Mouse (Mus musculus) forebrain, embryonic 11.5 days (tissue): Measurements from ENCODE around the gene Ubl3. TPM values are rescaled to one million over a fixed set of nuclear protein-coding genes. Genes with fewer than 3 reads are reported as not detected.

ENCODE experiments used
- ATAC-seq: fragments of 200-750 bp; cut with Nextera tagmentation; replicated peaks from 2 replicates; pipeline ENCODE4 v1.8.0; 2017; ENCODE audit warnings: moderate TSS enrichment; ENCODE audit not compliant: low FRiP score
- DNase-seq: peaks from one replicate; pipeline ENCODE4 v3.0.0-alpha.2; 2017; ENCODE audit warnings: low spot score
- H3K27ac ChIP-seq: fragments of 300-500 bp; sonication (generic); 2 replicates; pipeline ENCODE4 v1.5.1; 2014; ENCODE audit warnings: low read depth, low read length
- H3K27me3 ChIP-seq: fragments of 300-500 bp; sonication (generic); 2 replicates; pipeline ENCODE4 v1.6.1; 2014; ENCODE audit warnings: mild to moderate bottlenecking, low read length, mixed read lengths; ENCODE audit not compliant: control insufficient read depth, insufficient read depth
- H3K36me3 ChIP-seq: fragments of 300-500 bp; sonication (generic); 2 replicates; pipeline ENCODE4 v1.6.1; 2014; ENCODE audit warnings: mild to moderate bottlenecking, low read length, moderate library complexity, mixed read lengths; ENCODE audit not compliant: control insufficient read depth, insufficient read depth
- H3K4me1 ChIP-seq: fragments of 300-500 bp; sonication (generic); replicated peaks from 2 replicates; pipeline ENCODE4 v1.6.1; 2014; ENCODE audit warnings: low read length, mixed read lengths; ENCODE audit not compliant: control insufficient read depth, insufficient read depth
- H3K4me2 ChIP-seq: fragments of 300-500 bp; sonication (generic); 2 replicates; pipeline ENCODE4 v1.6.1; 2014; ENCODE audit warnings: low read depth, mild to moderate bottlenecking, low read length, moderate library complexity, mixed read lengths; ENCODE audit not compliant: severe bottlenecking
- H3K4me3 ChIP-seq: fragments of 300-500 bp; sonication (generic); 2 replicates; pipeline ENCODE4 v1.5.1; 2014; ENCODE audit warnings: low read depth, low read length
- H3K9ac ChIP-seq: fragments of 300-500 bp; sonication (generic); 2 replicates; pipeline ENCODE4 v1.6.1; 2014; ENCODE audit warnings: low read length
- H3K9me3 ChIP-seq: fragments of 300-500 bp; sonication (generic); 2 replicates; pipeline ENCODE4 v1.6.1; 2016; ENCODE audit warnings: low read length, mixed read lengths; ENCODE audit not compliant: control insufficient read depth
- WGBS: fragments of 180-500 bp; shearing (Covaris S2); extraction: QIAGEN DNeasy Blood & Tissue Kit; methylation state at CpG from one replicate; pipeline ENCODE4 v1.1.7; 2014; 5-methylcytosine and 5-hydroxymethylcytosine counted together
- polyA plus RNA-seq: library from polyadenylated mRNA; unstranded; fragments of >200 nt; fragmentation: Nextera tagmentation; extraction: Ambion mirVana; gene quantifications from 2 replicates; pipeline ENCODE4 v1.2.1, GENCODE M21; 2014

The Ubl3 gene
- 83.7 and 84.2 TPM in 2 replicates for polyA plus RNA-seq

GRCm38 (mm10) chr5:148552187-148553071 is at the start of gene Ubl3:
Gene Ubl3, minus strand, starts transcription at chr5:148552789.
- peak within 1 kb of the TSS; percentile 66 for H3K4me2 ChIP-seq
- peak; percentile 95 for ATAC-seq
- H3K27me3 ChIP-seq, result no peaks in the 10 kb centered on the region
- peak; percentile 99 for DNase-seq
- H3K27ac ChIP-seq, result peak within 1 kb of the TSS; percentile 97
- H3K4me3 ChIP-seq, result peak within 1 kb of the TSS; percentile 70
- peak within 1 kb of the TSS; percentile 85 for H3K9ac ChIP-seq
- WGBS, result under 1% methylated on average over 88 of the region's 95 CpGs
- H3K4me1 ChIP-seq, result peaks cover 11% of the 10 kb centered on the region; the same call in 1 of the 2 replicates
- no peaks in the 10 kb centered on the region for H3K9me3 ChIP-seq
- H3K36me3 ChIP-seq, result no peaks in the 10 kb centered on the region

- no peaks in the 10 kb centered on the region for H3K36me3 ChIP-seq
- H3K4me2 ChIP-seq, result no peak overlapping the region
- H3K9ac ChIP-seq, result no peak overlapping the region
- DNase-seq, result no peak
- ATAC-seq, result no peak
- no peaks in the 10 kb centered on the region for H3K27me3 ChIP-seq
- 67% methylated on average over 9 of the region's 9 CpGs for WGBS
- H3K4me1 ChIP-seq, result peaks cover 4% of the 10 kb centered on the region; the same call in 1 of the 2 replicates
- H3K4me3 ChIP-seq, result no peak overlapping the region
- no peaks in the 10 kb centered on the region for H3K9me3 ChIP-seq
- no peak overlapping the region for H3K27ac ChIP-seq
Measured at GRCm38 (mm10) chr5:148598376-148598775, 45.8 kb upstream of the Ubl3 start.

- DNase-seq, result no peak
- WGBS, result 94% methylated on average over 15 of the region's 15 CpGs
- Histone ChIP-seq H3K4me2 (no peak overlapping the region), H3K4me3 (no peak overlapping the region), H3K9me3 (no peaks in the 10 kb centered on the region), H3K4me1 (peaks cover 6% of the 10 kb centered on the region; the same call in 1 of the 2 replicates), H3K9ac (no peak overlapping the region), H3K27me3 (no peaks in the 10 kb centered on the region), H3K27ac (no peak overlapping the region), H3K36me3 (no peaks in the 10 kb centered on the region)
- ATAC-seq, result no peak
Measured at GRCm38 (mm10) chr5:148596086-148596753, 43.6 kb upstream of the Ubl3 start.

- no peaks in the 10 kb centered on the region for H3K36me3 ChIP-seq
- no peak overlapping the region for H3K4me3 ChIP-seq
- H3K4me2 ChIP-seq, result no peak overlapping the region
- WGBS, result 81% methylated on average over 1 of the region's 1 CpGs
- H3K9ac ChIP-seq, result no peak overlapping the region
- no peaks in the 10 kb centered on the region for H3K27me3 ChIP-seq
- no peak overlapping the region for H3K27ac ChIP-seq
- no peaks in the 10 kb centered on the region for H3K9me3 ChIP-seq
- ATAC-seq (no peak), DNase-seq (no peak)
- peaks cover 6% of the 10 kb centered on the region; the same call in 1 of the 2 replicates for H3K4me1 ChIP-seq
Measured at GRCm38 (mm10) chr5:148595459-148595751, 42.8 kb upstream of the Ubl3 start.

DNA sequence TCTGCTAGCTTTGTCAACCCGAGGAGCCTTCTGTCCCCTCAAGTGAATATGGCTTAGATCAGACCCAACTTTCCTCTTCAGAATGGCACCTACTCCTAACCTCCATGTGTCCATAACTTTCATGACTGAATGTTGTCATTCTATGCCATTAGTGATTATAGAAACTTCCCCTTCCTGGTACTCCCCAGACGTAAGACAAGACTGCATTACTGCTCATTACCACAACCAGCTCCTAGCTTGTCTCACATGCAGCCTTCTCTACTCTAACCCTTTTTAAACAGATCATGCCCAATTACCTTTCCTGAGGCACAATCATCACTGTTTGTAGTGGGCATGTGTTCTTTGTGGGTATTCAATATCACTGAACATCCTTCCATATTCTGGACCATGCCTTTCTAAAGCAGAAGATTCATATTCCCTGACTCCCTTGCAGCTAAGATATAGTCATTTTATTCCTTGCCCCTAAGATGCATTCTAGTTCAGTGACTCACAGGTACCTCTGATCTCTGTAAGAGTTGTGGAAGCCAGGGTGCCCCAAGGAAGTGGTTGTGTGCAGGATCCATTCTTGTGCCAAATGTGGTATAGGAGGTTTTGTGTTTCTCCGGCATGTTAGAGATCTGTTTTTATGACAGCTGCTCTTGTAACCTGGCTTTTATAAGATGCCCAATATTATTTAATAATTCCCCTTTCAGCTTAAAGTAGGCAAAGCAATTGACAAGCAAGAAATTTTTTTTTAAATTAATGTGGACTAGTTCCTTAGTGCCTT is 42.3 kb upstream of the Ubl3 start:
- no peak overlapping the region for H3K4me2 ChIP-seq
- no peak overlapping the region for H3K9ac ChIP-seq
- H3K4me1 ChIP-seq, result peaks cover 6% of the 10 kb centered on the region; the same call in 1 of the 2 replicates
- H3K27me3 ChIP-seq, result no peaks in the 10 kb centered on the region
- no peaks in the 10 kb centered on the region for H3K36me3 ChIP-seq
- DNase-seq, result no peak
- no peak overlapping the region for H3K4me3 ChIP-seq
- 91% methylated on average over 3 of the region's 3 CpGs for WGBS
- no peak overlapping the region for H3K27ac ChIP-seq
- no peak for ATAC-seq
- no peaks in the 10 kb centered on the region for H3K9me3 ChIP-seq

GRCm38 (mm10) chr5:148593607-148594006 is 41.0 kb upstream of the Ubl3 start:
- no peak overlapping the region for H3K27ac ChIP-seq
- H3K9ac ChIP-seq, result no peak overlapping the region
- H3K27me3 ChIP-seq, result no peaks in the 10 kb centered on the region
- ATAC-seq (no peak), DNase-seq (no peak)
- H3K9me3 ChIP-seq, result no peaks in the 10 kb centered on the region
- H3K36me3 ChIP-seq, result no peaks in the 10 kb centered on the region
- H3K4me1 ChIP-seq, result peaks cover 6% of the 10 kb centered on the region; the same call in 1 of the 2 replicates
- no peak overlapping the region for H3K4me3 ChIP-seq
- H3K4me2 ChIP-seq, result no peak overlapping the region
- WGBS, result 8% methylated on average over 4 of the region's 4 CpGs

- ATAC-seq (no peak), DNase-seq (no peak)
- H3K36me3 ChIP-seq, result no peaks in the 10 kb centered on the region
- peaks cover 9% of the 10 kb centered on the region; the same call in 1 of the 2 replicates for H3K4me1 ChIP-seq
- H3K4me3 ChIP-seq, result no peak overlapping the region
- no peaks in the 10 kb centered on the region for H3K9me3 ChIP-seq
- no peak overlapping the region for H3K4me2 ChIP-seq
- no peaks in the 10 kb centered on the region for H3K27me3 ChIP-seq
- no peak overlapping the region for H3K9ac ChIP-seq
- WGBS, result 44% methylated on average over 7 of the region's 7 CpGs
- H3K27ac ChIP-seq, result no peak overlapping the region
Measured at GRCm38 (mm10) chr5:148591448-148591862, 38.9 kb upstream of the Ubl3 start.
